Mouse (Mus musculus) left cerebral cortex, postnatal 36 days (tissue): ENCODE results near the gene Sult1d1. TPM values are rescaled to one million over a fixed set of nuclear protein-coding genes. Genes with fewer than 3 reads are reported as not detected.
"Not testable (repeated sequence)": the region's sequence is repeated elsewhere in the genome, so short reads cannot be mapped to it uniquely, and the experiment has no call there.

Experiments
- DNase-seq, 2 experiments: peaks; one replicate each; pipeline ENCODE4 v3.0.0; 2021 to 2022; ENCODE audit warnings: low spot score in 2 of 2, mixed read lengths in 1 of 2
- intact Hi-C: fragments of 180-260 bp; cut with DNase I; formaldehyde crosslinking; loops from one replicate; pipeline ENCODE4 v1.15.1; 2025
- total RNA-seq, 2 experiments: library from RNA; stranded (reverse); gene quantifications; 2 replicates each; pipeline ENCODE4 v1.2.3; 2021

The Sult1d1 gene
- total RNA-seq = not detected

GRCm38 (mm10) chr5:87568845-87569244 lies at the start of gene Sult1d1:
Gene Sult1d1 (minus strand): TSS chr5:87569027.
- DNase-seq = no peak
- intact Hi-C loops = no loop called here

GRCm38 (mm10) chr5:87615128-87615390 lies 46.2 kb upstream of the Sult1d1 start:
- no peak for DNase-seq
- intact Hi-C loops = no loop called here

- no peak for DNase-seq
- intact Hi-C loops = no loop called here
Observed at GRCm38 (mm10) chr5:87614364-87615127, 45.7 kb upstream of the Sult1d1 start.

- intact Hi-C loops = no loop called here
Observed at GRCm38 (mm10) chr5:87601018-87601417, 32.2 kb upstream of the Sult1d1 start.

GRCm38 (mm10) chr5:87597891-87598290 lies 29.1 kb upstream of the Sult1d1 start:
- DNase-seq = no peak
- intact Hi-C loops = no loop called here

More at GRCm38 (mm10) chr5:87601018-87601417, 32.2 kb upstream of the Sult1d1 start:
- no peak for DNase-seq

- intact Hi-C loops = no loop called here
- no peak for DNase-seq
Observed at GRCm38 (mm10) chr5:87591494-87591893, 22.7 kb upstream of the Sult1d1 start, which contains the start of gene Sult1e1. Gene Sult1e1 (minus strand): TSS chr5:87591594.

- intact Hi-C loops = no loop called here
- DNase-seq = no peak
Observed at GRCm38 (mm10) chr5:87589916-87590315, 21.1 kb upstream of the Sult1d1 start.

- no peak for DNase-seq
- intact Hi-C loops = no loop called here
Observed at GRCm38 (mm10) chr5:87580389-87580788, 11.6 kb upstream of the Sult1d1 start.

DNA sequence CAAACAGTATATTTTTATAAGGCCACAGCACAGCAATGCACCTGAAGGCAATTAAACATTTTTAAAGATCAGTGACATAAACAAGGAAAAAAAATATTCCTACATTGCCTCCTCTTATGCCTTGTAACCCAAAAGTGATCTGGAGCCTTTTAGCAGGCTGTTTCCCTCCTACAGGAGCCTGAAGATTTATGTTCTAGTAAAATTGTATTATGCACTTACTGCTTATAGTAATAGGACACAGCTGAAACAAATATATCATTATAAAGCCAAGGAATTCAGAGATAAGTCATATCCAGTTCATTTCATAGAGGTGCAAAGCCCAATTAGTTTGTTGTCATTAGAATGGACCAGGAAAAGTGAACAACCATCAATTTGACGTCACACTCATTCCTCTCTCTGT lies 5.3 kb upstream of the Sult1d1 start:
- intact Hi-C loops = no loop called here
- no peak for DNase-seq

DNA sequence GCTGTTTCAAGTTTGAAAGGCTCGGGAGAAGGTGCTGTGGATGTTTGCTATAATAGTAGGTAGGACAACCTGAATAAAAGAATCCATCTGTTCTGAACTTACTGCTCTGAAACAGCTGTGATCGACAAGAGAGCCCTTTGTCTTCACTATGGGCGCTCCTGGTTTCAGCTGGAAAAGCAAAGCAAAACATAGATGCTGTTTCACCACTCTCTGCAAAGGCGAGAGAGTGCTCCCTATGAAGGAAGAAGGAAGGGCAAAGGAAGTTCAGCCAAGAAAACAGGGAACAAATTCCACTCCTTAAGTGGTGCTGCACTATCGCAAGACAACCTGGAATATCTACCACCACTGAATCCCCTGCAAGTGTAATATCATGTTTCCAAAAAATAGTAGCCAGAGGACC lies 4.7 kb upstream of the Sult1d1 start:
- intact Hi-C loops = no loop called here
- DNase-seq = no peak

DNA sequence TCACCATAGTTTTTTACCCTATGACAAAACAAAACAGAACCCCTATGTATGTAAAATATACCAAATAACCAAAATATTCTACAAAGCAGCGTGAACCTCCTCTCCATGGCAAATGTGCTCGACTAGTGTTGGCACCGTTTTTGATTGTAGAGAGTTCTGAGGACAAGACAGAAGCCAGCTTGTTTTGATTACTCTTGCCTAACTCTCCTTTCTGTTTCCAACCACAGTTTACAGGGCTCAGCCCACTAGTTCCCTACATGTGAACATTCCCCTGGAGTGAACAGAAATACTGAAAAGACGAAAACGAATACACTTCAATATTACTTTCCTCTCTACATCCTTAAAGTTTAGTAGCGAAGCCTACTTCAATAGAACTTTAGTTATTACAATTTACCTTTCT lies 4.0 kb upstream of the Sult1d1 start:
- no peak for DNase-seq
- intact Hi-C loops = no loop called here

DNA sequence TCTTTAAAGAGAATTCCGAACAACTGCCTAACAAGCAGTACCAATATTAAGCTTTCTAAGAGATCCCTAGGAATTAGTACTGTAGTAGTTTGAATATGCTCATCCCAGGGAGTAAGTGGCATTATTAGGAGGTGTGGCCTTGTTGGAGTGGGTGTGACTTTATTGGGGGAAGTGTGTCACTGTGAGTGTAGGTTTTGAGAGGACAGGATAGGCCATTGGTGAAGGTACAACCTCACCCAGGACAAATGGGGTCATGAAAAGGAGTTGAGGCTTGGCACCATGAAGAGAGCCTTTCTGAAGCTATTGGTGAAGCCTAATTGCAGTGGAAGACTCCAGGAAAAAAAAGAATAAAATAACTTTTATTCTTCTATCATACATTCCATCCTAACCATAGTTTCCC lies 1.5 kb downstream of the Sult1d1 start:
- DNase-seq = no peak
- intact Hi-C loops = no loop called here

GRCm38 (mm10) chr5:87562966-87563365 lies 5.9 kb downstream of the Sult1d1 start:
- intact Hi-C loops = no loop called here
- no peak for DNase-seq

GRCm38 (mm10) chr5:87562526-87562925 lies 6.3 kb downstream of the Sult1d1 start:
- no peak for DNase-seq
- intact Hi-C loops = no loop called here

DNA sequence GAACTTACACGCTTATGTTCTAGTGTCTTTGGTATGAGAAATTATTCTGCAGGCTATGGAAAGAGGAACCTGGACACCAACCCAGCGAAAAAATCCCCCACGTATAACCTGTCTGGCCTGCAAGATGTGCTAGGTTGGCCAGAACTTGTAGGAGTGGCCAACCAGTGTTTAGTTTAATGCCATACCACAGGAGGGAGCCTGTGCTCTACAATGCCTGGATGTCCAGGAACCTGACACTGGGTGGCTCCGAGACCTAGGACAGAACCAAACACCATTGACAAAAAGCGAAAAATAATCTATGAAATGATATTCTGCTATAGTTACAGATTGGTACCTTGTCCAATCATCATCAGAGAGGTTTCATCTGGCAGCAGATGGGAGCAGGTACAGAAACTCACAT lies 8.7 kb downstream of the Sult1d1 start:
- no peak for DNase-seq
- intact Hi-C loops = no loop called here

- intact Hi-C loops = no loop called here
Observed at GRCm38 (mm10) chr5:87550935-87551334, 17.9 kb downstream of the Sult1d1 start.

DNA sequence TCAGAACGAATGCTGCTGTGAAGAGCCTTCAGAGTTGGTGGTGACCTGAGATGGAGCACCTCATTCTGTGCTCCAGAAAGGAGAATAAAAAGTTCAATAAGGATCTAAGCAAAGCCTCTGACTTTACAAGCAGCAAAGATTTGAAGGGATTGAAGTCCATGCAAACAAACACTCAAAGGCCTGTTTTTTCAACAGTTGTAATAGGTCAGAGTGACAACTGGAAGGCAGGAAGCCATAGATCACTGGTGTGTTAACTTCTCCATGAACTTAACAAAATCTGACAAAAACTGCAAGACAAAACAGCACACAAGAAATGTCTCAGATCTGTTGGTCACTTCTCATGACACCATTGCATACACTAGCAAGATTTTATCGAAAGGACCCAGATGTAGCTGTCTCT lies 30.7 kb downstream of the Sult1d1 start, which contains the start of gene Sult1b1:
Gene Sult1b1 (minus strand): TSS at position 85 of the 400 bp plus-strand sequence.
- DNase-seq = no peak
- intact Hi-C loops = no loop called here

More at GRCm38 (mm10) chr5:87550935-87551334, 17.9 kb downstream of the Sult1d1 start:
- no peak for DNase-seq

GRCm38 (mm10) chr5:87535994-87536644 lies 32.7 kb downstream of the Sult1d1 start:
- no peak for DNase-seq
- intact Hi-C loops = no loop called here

GRCm38 (mm10) chr5:87532288-87532687 lies 36.5 kb downstream of the Sult1d1 start:
- no peak for DNase-seq
- intact Hi-C loops = no loop called here

- DNase-seq, intact Hi-C loops: not testable (repeated sequence)
Observed at GRCm38 (mm10) chr5:87523561-87523960, 45.3 kb downstream of the Sult1d1 start.

- DNase-seq = no peak
- intact Hi-C loops = no loop called here
Observed at GRCm38 (mm10) chr5:87505776-87506458, 62.9 kb downstream of the Sult1d1 start.
